Mouse (Mus musculus): ENCODE measurements around the gene Agbl4.

- TF ChIP-seq CTCF (IDR thresholded peaks at IDR 0.05; ENCODE audit: insufficient read depth, low read length): no peak
- no peak for TF ChIP-seq POLR2A (IDR thresholded peaks at IDR 0.05; ENCODE audit: borderline replicate concordance, extremely low read depth, low read depth, low read length)
Measured at GRCm38 (mm10) chr4:111444616-111445160, 1047.2 kb downstream of the Agbl4 start.
